Mouse (Mus musculus) brain, embryonic 14.5 days (tissue): Measurements from ENCODE around the gene Lrch1. TPM values are rescaled to one million over a fixed set of nuclear protein-coding genes. Genes with fewer than 3 reads are reported as not detected.

Source experiments
- DNase-seq: peaks from one replicate; pipeline ENCODE4 v3.0.0-alpha.2; 2011; ENCODE audit warnings: low read depth
- CTCF ChIP-seq: fragments of 200-500 bp; IDR thresholded peaks from 2 replicates; pipeline ENCODE4 v1.5.1; 2012; ENCODE audit warnings: inconsistent platforms, mild to moderate bottlenecking, moderate library complexity, borderline replicate concordance; ENCODE audit not compliant: insufficient read depth, insufficient read length; ENCODE audit errors: extremely low read depth
- POLR2A ChIP-seq: fragments of 200-500 bp; IDR thresholded peaks from 2 replicates; pipeline ENCODE4 v1.6.1; 2012; ENCODE audit warnings: mild to moderate bottlenecking, inconsistent platforms, borderline replicate concordance; ENCODE audit not compliant: poor library complexity, insufficient read depth, insufficient read length, severe bottlenecking; ENCODE audit errors: extremely low read depth
- polyA plus RNA-seq: library from polyadenylated mRNA; depleted of rRNA; stranded (reverse); fragments of >200 nt; gene quantifications from 2 replicates; pipeline ENCODE4 v1.2.3, GENCODE M21; 2012

Gene Lrch1
- polyA plus RNA-seq, 1 experiment, result 15.3 TPM

DNA sequence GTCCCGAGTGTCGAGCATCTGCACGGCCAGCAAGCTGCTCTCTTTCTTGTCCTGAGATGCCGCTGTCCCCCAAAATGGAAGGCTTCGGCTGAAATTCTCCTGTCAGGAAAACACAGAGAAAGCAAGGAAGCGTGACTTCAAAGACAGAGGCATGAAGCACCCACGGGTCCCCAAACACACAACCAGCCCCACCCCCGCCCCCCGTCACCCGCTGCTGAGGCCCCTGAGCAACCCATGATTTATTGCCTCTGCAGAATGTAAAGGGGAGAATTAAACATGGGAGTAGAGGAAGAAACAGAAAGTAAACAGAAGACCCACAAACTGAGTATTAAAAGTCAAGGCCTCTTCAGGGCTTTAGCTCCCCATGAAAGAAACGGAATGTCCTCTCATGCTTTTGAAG, 136.1 kb downstream of the Lrch1 start:
- DNase-seq, result no peak

GRCm38 (mm10) chr14:74801961-74802360, 145.7 kb downstream of the Lrch1 start:
- TF ChIP-seq CTCF (no peak), POLR2A (no peak)
- DNase-seq, result no peak

More for the DNA sequence above, 136.1 kb downstream of the Lrch1 start:
- TF ChIP-seq POLR2A, result no peak
- no peak for TF ChIP-seq CTCF

DNA sequence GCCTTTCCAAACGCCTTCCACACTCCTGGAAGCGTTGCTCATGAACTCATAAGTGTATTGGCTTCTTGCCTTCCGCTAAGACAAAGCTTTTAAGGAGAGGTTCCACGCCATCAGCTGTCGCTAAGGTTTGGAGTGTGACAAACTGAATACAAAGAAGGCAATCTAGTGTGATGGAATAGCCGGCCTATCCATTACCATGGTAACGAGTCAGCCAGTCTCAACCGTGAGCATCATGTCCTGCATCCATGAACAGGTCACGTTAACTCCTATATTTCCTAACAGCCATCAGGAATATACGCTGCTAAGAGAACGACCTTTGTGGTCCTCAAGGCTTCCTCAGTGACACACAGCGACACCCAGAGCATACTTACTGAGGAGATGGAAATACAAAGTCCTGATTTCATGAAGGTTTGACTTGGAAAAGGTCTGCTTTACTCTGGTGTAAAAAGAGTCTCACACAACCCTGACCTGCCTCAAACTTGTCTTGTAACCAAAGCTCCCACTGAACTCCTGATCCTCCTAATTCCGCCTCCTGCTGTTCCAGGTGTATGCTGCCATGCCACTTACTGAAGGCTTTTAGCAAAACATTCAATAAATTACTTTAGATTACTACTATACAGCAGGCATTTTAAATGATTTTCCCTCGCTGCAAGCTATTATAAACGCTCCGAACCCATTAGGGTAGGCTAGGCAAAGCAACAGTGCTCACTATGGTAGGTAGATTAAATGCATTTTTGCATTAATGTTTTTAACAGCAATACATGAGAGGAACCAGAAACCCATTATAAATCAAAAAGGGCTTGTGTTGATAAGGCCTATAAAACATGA, 149.4 kb downstream of the Lrch1 start:
- DNase-seq, result peak; percentile 87
- TF ChIP-seq POLR2A (no peak), CTCF (no peak)

DNA sequence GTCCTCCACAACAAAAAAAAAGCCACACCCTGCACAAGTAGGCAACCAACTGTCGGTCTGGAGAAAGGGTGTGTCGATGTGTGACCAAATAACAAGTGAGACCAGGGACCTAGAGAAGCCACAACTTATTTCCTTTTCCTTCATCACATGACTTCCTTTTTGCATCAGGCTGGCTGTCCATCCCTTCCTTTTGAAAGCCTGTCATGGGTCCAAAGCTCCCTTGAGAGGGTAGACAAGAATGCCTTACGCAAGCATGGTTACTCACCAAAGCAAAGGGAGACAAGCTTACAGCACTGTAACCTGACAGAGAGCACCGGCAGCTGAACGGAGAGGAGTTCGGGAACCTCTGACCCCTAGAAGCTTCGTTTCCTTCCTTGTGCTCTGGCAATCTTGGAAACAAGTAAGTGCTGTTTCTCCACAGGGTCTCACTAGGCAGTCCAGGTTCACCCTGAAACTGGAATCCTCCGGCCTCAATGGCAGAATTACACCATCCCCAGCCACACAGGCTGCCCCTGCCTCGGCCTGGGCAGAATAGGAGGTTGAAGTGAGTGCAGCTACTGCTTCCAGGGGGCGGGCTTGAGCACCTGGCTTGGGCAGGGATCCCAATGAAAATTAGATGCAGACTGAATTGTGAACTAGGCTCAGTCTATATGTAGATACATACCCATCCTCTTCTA, 150.2 kb downstream of the Lrch1 start:
- TF ChIP-seq POLR2A (no peak), CTCF (no peak)
- DNase-seq, result no peak

GRCm38 (mm10) chr14:74794931-74795330, 152.7 kb downstream of the Lrch1 start:
- TF ChIP-seq CTCF, result no peak
- no peak for TF ChIP-seq POLR2A
- DNase-seq, result no peak

DNA sequence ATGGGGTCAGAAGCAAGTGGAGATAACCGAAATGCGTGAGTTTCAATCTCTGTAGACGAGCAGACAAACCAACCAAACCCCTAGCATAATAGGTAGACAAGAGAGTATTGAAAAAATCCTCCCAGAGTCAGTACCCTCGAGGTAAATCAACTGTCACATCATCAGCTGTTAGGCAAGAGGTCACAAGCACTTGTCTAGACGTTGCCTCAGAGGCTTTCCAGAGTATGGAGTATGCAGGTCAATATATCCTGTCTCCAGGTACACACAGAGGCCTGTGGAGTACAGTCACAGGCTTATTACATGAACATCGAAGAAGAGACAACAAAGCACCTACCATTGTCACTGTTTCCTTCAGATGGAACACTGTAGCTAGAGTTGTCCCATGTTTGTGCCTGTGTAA, 154.9 kb downstream of the Lrch1 start:
- DNase-seq, result no peak
- no peak for TF ChIP-seq POLR2A
- no peak for TF ChIP-seq CTCF

DNA sequence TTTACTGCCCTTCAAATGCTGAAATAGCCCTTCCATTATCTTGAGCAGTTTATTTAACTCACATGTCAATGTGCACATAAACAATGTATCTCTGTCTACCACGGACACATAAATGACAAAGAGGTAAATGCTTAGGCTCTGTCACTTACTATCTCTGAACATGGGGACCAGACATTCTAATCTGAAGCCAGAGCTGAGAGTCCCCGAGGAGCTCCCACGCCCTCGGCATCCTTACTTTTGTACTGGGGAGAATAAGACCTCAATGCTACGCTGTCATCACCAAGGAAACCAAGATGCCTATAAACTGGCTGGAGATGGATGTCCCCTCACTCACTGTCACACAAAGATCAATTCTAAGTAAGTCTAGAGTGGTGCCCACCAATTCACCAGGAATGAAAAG, 157.1 kb downstream of the Lrch1 start:
- no peak for TF ChIP-seq POLR2A
- TF ChIP-seq CTCF, result no peak
- no peak for DNase-seq

GRCm38 (mm10) chr14:74788766-74789165, 158.9 kb downstream of the Lrch1 start:
- TF ChIP-seq CTCF (peak; percentile 38; the same call in 1 of the 2 replicates), POLR2A (no peak)
- peak; percentile 35 for DNase-seq

DNA sequence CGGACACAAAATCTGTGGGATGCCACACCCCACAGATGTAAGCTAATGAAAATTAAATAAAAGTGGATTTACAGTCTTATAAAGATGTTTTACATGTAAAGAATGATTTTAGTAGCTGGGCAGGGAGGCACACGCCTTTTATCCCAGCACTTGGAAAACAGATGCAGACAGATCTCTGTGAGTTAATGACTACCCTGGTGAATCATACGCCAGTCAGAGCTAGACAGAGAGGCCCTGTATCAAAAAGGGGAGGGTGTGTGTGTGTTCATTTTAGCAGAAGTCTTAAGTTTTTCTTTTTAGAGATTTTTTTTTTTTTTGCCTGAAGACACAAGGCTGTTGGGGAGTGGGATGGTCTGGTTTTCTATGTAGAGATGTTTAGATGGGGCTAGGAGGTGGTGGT, 160.0 kb downstream of the Lrch1 start:
- no peak for DNase-seq
- TF ChIP-seq CTCF (no peak), POLR2A (no peak)

GRCm38 (mm10) chr14:74784243-74784934, 163.3 kb downstream of the Lrch1 start:
- TF ChIP-seq CTCF (no peak), POLR2A (no peak)
- DNase-seq, result no peak

GRCm38 (mm10) chr14:74774046-74774619, 173.5 kb downstream of the Lrch1 start:
- DNase-seq, result peak; percentile 60
- no peak for TF ChIP-seq POLR2A
- TF ChIP-seq CTCF, result no peak

DNA sequence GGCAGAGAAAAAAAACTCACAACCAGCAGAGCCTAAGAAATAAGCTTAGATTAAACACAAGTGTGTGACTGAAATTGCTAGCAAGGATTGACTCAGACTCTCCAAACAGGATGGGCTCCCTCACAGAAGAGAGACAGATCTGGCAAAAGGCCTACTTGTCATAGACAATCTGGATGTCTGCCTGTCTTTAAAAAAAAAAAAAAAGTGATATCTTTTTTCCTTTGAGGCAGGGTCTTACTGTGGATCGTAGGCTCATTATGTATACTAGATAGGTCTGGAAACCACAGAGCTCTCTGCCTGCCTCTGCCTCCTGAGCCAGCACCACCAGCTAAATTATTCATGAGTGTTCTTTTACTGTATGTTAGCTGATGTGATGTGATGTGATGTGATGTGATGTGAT, 179.8 kb downstream of the Lrch1 start:
- no peak for TF ChIP-seq POLR2A
- TF ChIP-seq CTCF, result no peak
- DNase-seq, result peak; percentile 65
